Mouse (Mus musculus): ENCODE results near the gene Epb41l3. TPM values are rescaled to one million over a fixed set of nuclear protein-coding genes. Genes with fewer than 3 reads are reported as not detected.
"Not testable (repeated sequence)": the region's sequence is repeated elsewhere in the genome, so short reads cannot be mapped to it uniquely, and the experiment has no call there.

Epb41l3 gene
- total RNA-seq, 2 experiments from 2014 or later, result 80.3 to 94.5 TPM

DNA sequence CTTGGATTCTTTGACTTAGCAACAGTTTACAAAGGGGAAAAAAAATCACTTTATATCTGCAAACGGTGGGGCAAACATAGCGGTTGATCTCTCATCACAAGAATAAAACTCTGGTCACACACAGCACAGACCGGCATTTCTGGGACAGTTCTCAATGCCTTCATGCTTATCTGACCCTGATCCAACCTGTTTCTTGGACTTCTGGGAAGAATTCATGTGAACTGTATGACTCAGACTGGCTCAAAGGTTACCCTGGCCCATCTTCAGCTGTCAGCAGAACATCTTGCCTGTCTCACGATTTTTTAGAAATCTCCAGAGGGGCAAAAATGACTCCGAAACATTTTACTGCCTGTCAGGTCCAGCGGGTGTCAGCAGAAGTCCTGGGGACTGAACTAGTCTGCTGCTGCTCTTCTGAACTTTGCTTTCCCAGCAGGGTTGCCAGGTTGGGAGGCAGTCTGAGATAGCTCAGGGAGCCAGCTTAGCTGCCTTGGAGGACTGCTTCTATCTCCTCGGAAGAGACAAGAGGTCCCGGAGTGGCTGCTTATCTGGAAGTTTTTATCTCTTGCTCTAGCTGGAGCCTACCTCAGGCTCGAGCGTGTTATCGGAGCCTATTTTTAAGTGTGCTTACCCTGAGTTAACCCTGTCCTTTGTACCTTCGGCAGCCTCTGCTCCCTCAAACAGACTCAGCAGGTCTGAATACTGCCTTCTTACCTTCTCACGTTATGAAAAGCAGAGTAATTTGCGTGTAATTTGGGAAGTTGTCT is 29.7 kb downstream of the Epb41l3 start:
- DNase-seq, result no peak
- intact Hi-C loops (cut with DNase I), result loop anchor here (5.0 to 10.0 kb wide), 3 partner anchors 223 to 1243 kb away; no protein-coding TSS in a partner anchor

DNA sequence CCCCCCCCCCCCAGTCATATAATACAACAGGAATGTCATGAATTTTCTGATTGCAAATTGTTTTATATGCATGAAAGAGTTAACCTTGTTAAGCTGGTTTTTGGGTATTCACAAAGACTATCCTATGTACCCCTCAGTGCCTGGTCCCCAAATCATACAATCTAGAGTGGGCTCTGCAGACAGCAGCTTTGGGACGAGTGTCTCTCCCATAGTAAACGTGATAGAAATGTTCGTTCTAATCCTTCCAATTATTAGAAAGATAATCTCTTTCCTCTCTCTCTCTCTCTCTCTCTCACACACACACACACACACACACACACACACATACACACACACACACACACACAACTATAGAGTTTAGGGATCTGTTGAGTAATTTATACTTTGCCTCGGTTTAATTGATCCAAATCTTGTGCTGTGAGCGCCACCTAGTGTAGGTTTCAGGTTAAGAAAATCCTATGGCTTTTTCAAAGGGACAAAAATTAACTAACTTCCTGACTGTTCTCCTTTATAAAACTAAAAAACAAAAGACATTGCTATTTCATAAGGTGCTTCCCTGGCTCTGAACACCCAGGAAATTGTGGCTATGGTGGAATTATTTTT is 30.4 kb downstream of the Epb41l3 start:
- intact Hi-C loops (cut with DNase I), result loop anchor here (5.0 to 10.0 kb wide), 3 partner anchors 224 to 1244 kb away; no protein-coding TSS in a partner anchor
- peak; percentile 52 for DNase-seq

DNA sequence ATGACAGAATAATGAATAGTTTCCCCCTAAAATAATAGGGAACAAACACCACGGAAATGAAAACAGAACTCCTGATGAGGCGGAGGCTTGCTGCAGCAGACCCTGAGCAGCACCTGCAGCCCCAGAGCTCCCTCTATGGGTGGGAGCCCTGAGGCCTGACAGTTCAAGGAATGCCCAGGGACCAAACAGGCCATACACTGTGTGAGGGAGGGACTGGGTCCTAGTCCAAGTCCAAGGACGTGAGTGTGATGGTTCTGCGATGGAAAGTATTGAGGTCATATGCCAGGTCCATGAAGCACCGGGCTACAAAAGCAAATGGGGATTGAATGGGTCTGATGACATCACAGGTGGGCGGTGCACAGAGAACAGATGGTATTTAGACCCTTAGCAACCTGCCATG is 33.7 kb downstream of the Epb41l3 start:
- intact Hi-C loops (cut with DNase I), result loop anchor here (5.0 to 10.0 kb wide), 3 partner anchors 227 to 1247 kb away; no protein-coding TSS in a partner anchor
- DNase-seq, result peak; percentile 14

DNA sequence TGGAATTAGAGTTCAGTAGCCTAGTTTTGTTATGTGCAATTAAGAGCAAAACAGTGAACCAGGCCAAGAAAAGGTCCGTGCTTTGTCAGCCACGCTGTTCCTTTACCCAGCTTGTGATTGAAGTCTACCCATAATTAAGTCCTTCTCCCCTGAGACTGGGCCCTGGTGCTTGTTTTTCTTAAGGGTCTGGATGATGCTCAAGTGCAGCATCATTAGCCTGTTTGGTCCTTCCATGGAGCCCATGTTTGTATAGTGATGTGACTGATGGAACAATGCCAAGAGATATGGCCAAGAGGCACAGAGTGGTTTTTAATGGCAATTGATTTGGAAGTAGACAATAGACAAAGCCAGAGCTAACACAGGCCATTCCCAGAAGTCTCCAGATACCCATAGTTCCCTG is 36.7 kb downstream of the Epb41l3 start:
- no peak for DNase-seq
- intact Hi-C loops (cut with DNase I), result loop anchor here (10.0 kb wide), 1 partner anchor 233 kb away; no protein-coding TSS in a partner anchor

DNA sequence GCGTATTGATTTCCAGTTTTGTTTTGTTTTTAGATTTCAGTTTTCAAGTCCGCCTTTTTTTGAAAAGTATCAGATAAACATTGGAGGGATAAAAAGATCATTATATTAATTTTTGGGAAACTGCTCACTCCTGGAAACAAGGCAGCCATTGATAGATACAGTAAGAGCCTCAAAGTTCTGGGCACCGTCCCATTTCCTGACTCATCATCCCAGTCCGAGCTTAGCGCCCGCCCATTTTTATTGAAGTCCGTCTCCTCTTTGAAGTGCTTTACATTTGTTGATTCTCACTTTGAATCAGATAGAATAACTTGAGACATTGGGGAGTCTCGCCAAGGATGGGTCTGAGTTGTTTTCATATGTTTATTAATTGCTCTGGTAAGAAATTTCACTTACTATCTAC is 43.7 kb downstream of the Epb41l3 start:
- intact Hi-C loops (cut with DNase I), result loop anchor here (10.0 kb wide), 1 partner anchor 226 kb away; no protein-coding TSS in a partner anchor
- DNase-seq, result no peak

DNA sequence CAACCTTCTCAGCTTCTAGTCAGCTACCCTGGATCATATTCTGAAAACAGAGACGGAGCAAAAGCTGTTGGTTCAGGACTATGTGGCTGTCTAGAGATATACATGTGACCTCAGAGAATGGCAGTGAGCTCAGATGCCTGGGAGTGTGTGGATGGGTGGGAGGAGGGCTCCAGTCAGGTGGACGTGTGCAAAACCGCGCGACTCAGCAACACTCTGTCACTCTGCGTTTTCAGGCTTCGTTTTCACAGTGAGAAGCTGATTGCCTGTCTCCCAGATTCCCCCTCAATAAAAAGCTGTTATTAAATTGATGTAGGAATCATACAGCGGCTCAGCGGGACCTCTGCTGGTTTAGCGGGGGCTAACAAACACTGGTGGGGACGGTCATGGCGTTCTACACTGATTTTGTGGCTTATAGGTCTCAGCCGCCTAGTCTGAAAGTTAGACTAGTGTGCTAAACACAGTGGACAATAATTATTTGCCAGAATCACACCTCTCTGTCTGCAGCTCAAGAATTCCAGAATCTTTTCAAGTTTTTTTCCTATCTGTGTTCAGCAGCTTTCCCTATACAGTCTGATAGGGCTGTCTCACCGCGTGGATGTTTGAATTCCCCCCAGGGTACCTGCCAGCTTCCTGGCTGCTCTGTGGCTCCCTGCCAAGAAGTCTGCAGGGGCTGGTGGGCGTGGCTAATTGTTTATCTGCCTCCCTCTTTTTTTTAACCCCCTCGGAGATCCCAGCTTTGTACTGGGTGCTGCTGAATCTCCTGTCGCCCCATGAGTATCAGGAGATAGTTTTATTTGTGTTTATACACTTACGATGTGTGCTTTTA is 45.3 kb downstream of the Epb41l3 start:
- intact Hi-C loops (cut with DNase I), result no loop called here
- peak; percentile 51 for DNase-seq

DNA sequence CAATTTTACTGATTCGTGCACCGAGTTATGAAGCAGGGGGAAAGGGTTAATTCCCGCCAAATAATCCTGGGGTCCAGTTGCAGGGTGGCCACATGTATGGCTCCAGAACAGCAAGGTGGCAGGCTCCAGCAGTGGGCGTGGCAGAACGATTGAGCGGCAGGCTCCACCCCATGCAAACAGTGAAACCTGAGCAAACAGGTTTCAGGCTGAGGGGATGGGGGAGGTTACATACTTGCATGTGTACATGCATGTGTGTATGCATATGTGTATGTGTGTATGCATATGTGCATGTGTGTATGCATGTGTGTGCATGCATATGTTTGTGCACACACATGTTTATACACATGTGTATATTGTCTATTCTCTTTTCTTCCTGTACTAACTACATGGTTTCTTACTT is 46.9 kb downstream of the Epb41l3 start:
- intact Hi-C loops (cut with DNase I); DNase-seq: not testable (repeated sequence)

DNA sequence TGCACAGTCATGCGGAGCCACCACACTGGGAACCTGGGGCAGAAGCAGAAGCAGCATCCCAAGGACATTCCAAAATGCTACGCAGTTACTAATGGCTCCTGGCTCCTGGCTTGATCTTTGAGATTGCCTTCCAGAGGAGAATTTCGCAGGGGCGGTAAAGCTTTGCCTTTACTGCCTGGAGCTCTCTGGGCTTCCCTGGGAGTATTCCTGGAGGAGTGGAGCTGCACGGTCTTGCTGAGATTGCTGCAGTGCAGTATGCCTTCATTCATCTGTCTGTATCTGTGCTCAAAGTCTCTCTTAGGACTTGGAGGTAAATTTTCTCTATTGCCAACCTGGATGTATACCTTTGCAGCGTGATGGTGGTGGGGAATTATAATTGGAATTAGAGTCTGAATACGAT is 52.0 kb downstream of the Epb41l3 start:
- intact Hi-C loops (cut with DNase I), result no loop called here
- DNase-seq, result no peak

DNA sequence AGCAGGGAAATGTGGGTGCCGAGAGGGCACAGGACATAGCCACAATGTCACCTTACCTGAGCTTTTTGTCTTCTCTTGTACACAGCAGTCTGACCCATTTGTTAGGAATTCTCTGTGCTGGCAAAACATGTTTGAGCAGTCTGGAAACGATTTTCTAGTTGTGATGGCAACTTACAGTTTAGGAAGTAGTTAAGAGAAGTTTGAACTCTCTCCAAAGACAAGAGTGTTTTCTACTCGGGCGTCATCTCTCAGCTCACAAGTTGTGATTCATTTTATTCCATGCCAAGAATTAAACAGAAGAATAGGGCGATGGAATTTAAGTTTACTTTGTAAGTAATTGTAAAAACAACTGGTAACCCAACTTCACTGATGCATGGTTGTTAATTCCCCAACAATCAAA is 52.5 kb downstream of the Epb41l3 start:
- intact Hi-C loops (cut with DNase I), result no loop called here
- DNase-seq, result no peak

DNA sequence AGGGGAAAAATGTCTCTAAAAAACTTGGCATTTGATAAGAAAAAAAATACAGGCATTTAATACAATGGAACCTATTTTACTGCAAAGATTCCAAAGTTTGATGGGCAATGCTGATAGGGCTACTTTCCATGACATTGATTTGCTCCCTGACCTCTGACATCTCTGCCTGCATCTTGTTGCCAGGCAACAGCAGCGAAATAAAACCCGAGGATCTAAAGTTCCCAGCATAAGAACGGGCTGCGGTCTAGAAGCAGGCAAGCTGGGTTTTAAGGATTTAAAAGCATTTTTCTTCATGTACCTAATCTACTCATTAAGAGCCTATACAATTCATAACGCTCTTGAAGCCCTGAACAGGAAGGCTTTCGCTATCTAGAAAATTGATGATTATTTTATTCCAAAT is 54.0 kb downstream of the Epb41l3 start:
- DNase-seq, result no peak
- intact Hi-C loops (cut with DNase I), result no loop called here

DNA sequence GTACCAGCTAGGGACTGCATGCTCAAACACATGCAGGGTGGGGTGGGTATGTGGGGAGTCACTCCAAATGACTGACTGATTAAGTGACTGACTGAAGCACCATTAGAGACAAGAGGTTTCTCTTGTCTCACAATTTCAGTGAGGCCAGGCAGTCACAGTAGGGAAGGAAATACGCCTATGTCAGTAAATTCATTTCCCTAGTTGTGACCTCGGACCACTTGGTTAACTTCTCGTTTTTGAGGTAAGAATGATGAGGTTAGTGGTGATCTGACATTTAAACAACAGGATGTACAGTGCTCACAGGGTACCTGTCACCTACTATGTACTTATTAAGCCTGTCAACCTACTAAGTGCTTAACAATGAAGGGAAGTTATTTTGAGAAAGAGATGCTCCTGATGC is 67.5 kb downstream of the Epb41l3 start:
- no peak for DNase-seq
- intact Hi-C loops (cut with DNase I), result no loop called here

DNA sequence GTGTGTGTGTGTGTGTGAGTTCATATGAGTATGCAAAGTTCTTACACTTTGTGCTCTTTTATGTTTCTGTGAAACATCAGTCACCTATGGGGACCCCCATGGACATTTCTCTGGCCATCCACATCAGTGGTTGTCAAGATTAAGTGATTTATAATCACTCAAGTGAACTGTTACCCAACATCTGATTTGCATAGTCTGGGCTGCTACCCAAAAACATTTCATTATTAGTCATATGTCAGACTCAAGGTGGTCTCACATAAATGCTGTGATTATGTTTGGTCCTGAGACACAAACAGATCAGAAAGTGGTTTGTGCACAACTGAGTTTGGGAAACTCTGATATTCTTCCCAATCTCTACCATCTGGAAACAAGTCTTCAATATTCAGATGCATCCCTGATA is 75.3 kb downstream of the Epb41l3 start:
- intact Hi-C loops (cut with DNase I), result loop anchor here (10.0 kb wide), 1 partner anchor 194 kb away; no protein-coding TSS in a partner anchor
- DNase-seq, result no peak

DNA sequence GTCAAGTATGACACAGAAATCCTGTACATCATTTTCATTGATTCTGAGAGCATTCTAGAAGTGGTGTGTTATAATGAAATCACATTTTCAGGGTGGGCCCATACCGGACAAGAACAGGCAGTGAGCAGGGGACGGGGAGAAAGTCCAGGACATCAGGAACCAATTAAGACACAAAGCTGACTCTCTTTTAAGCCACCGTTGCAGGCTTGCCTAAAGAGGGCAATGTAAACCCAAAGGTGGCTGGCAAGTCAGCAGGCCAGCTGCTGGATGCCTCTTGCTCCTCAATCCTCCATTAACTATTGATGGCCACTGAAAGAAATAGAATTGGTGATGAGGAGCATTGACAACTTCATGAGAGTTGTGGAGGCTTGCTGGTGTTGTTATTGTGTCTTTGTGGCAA is 75.8 kb downstream of the Epb41l3 start:
- DNase-seq, result no peak
- intact Hi-C loops (cut with DNase I), result loop anchor here (10.0 kb wide), 1 partner anchor 194 kb away; no protein-coding TSS in a partner anchor

DNA sequence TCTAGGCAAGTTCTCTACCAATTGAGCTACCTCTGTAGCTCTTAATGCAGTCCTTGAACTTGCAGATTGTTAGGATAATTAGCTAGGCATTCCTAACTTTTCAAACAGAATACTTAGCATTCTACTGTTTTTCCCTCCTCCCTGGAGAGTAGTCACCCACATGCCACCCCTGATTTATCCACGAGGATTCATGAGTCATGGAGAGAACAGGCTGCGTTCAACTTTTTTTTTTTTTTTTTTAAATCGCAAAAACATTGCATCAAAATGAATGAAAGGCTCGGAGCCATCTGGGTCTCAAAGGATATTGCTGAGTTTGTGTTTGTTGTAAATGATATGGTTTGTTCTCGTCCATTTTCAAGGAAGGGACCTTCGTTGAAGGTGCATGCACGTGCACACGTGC is 79.6 kb downstream of the Epb41l3 start:
- DNase-seq, result no peak
- intact Hi-C loops (cut with DNase I), result loop anchor here (10.0 kb wide), 1 partner anchor 190 kb away; no protein-coding TSS in a partner anchor

DNA sequence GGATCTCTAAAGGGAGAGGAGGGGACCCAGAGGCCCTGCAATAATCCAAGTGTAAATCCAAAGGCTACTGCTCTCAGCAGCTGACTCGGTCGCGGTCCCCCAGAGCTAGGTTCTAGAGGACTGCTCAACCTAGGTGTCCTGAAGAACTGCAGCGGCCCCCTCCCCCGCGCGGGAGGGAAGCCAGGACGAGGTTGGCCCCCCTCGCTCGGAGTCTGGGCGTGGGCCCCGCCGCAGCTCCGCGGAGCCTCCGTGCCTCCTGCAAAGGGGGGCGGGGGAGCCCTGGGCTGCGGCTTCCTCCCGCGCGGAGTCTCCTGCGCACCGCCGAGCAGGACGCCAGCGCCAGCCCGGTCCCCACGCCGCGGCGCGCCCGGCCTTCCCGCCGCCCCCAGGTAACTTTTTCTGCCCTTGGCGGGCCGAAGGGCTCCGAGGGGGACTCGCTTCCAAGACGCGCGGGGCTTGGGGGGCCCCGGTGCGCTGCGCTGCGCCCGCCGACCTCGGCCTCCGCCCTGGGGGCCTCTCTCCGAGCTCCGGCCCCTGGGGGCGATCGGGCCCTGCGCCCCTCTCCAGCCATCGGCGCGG is 81.1 kb downstream of the Epb41l3 start:
- intact Hi-C loops (cut with DNase I), result loop anchor here (10.0 kb wide), 1 partner anchor 188 kb away; no protein-coding TSS in a partner anchor
- DNase-seq, result peak; percentile 59

DNA sequence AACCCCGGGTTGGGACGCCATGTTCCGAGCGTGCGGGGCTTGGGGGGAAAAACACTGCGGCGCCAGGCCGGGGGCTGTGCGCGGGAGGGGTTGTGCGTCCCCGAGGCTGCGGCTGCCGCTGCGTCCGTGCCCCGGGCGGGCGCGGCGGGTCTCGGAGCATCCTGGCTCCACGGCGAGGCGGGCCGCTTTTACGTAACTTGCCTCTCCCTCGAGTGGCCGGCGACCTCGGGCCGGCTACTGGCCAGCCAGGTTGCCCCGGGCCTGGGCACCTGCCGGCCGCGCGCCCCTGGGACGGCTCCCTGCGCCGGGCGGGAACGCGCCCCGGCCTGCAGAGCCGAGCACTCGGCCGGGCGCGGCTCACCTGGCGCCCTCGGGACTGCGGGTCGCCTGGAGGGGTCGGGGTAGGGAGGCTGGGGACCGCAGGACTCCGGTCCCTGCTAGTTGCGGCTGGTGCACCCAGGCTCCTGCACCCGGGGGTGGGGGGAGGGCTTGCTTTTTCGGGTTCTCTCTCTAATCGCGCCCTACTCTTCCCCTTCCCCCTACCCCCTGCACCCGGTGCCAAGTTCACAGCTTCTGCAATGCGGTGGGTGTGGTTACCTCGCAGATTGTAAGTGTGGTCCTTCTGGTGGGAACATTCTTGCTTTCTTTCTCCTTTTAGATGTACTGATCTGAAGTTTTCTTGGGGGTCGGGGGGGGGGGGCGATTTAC is 81.8 kb downstream of the Epb41l3 start:
- DNase-seq, result peak; percentile 61
- intact Hi-C loops (cut with DNase I), result loop anchor here (10.0 kb wide), 1 partner anchor 188 kb away; no protein-coding TSS in a partner anchor

DNA sequence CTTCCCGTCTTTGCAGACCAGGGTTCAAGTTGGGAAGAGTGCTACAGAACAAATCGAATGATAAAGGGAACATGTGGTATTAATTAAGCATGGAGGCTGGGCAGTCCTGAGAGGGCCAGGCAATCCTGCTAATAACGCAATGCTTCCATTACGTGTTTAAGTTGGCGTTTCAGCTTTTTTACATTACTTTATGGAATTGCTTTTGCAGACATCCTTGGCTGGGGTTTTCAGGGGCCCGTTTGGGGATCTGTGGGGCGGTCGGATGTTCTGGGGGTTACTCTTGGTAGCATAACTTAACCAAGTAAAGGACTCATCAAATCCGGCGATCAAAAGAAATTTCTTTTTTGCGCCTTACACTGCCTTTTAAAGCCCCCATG is 82.3 kb downstream of the Epb41l3 start:
- DNase-seq, result no peak
- intact Hi-C loops (cut with DNase I), result loop anchor here (10.0 kb wide), 1 partner anchor 187 kb away; no protein-coding TSS in a partner anchor

DNA sequence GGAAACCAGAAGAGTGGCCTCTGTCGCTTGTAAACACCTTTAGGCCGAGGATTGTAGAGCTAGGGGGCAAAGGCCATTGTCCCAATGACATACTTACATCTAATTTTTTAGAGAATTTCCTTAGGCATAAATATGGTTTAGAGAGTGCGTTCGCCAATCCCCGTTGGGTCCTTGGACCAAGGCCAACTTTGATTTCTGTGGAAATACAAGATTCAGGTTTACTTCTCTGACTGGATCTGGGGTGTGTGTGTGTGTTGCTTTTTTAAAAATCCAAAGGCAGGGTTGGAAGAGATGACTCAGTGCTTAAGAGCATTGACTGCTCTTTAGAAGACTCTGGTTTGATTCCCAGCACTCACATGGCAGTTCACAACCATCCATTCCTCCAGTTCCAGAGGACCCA is 83.2 kb downstream of the Epb41l3 start:
- no peak for DNase-seq
- intact Hi-C loops (cut with DNase I), result loop anchor here (10.0 kb wide), 1 partner anchor 186 kb away; no protein-coding TSS in a partner anchor

DNA sequence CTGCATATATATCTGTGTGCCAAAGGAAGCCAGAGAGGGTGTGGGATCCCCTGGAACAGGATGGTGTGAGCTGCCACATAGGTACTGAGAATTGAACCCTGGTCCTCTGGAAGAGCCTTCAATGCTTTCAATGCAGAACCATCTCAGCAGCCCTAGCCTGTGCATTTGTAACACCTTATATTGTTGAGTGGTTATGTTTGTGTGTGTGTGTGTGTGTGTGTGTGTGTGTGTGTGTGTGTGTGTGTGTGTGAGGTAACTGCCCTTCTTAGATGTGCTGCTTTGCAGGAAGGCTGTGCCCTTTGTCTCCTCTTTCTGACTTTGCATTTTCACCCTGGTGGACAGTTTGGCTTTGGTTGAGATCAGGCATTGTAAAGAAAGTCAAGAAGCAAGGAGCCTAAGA is 87.2 kb downstream of the Epb41l3 start:
- DNase-seq, result no peak
- intact Hi-C loops (cut with DNase I), result no loop called here
